Mouse (Mus musculus): ENCODE data around the gene Heg1.

Gene Heg1

DNA sequence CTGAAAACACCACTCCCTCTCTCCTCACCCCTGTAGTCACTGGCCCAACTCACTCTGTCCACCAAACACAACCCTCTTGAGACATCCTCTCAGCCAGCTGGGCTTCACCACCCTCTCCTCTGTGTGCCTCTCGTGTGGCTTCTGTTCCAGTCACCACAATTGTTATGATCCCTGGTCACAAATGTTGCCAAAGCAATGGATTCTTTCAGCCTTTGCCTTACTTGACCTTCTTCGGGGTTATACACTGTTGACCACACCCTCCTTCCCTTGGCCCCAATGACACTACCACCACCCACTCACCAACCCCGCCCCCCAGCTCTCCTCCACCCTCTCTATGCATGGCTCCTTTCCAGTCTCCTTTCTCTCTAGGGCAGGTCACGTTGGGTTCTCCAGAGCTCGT lies 6.3 kb upstream of the Heg1 start:
- DNase-seq: peak; percentile 37 to 56

DNA sequence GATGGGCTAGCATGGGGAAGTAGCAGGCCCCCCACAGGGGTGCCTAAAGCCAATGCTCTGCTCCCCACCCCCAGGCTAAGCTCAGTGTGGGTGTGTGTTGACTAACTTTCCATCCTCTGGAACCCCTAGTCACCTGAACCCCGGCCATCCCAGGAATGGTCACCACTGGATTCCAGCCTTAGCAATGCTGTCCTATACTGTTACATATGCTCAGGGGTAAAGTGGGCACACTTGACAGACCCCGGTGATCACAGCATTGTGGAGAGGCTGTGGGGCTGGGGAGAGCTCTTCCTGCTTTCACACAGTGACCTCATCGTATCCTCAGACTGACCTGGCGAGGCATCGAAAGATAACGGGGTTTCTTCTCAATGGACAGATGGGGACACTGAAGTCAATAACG lies 3.9 kb upstream of the Heg1 start:
- DNase-seq: peak in 1 of 2 experiments; percentile 9

DNA sequence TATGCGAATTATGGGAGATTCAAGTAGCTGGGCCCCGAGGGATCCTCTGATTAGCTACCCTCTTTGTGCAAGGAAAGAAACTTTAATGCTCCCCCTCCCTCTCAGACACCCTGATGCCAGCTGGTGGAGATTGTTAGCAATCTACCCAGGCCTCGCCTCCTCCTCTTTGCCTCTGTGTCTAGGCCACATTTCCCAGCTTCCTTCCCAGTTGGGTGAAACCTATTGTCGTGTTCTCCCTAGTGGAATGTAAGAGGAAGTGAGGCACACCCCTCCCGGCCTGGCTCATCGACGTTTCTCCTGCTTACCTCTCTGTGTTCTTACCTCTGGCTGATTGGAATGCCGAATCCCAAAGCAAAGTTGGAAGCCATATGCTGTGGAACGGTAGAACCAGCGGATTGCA lies 3.4 kb upstream of the Heg1 start:
- peak; percentile 65 to 72 for DNase-seq

DNA sequence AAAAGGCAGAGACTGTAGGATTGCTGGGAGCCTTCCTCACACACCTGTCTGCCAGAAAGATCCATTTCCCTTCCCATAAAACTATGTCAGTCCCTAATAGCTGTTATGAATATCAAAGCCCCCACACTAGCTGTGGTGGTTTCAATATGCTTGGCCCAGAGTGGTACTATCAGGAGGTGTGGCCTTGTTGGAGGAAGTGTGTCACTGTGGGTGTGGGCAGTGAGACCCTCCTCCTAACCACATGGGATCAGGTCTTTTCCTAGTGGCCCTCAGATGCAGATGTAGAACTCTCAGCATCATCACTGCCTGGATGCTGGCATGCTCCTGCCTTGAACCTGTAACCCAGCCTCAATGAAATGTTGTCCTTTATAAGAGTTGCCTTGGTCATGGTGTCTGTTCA lies 2.5 kb upstream of the Heg1 start:
- no peak for DNase-seq

DNA sequence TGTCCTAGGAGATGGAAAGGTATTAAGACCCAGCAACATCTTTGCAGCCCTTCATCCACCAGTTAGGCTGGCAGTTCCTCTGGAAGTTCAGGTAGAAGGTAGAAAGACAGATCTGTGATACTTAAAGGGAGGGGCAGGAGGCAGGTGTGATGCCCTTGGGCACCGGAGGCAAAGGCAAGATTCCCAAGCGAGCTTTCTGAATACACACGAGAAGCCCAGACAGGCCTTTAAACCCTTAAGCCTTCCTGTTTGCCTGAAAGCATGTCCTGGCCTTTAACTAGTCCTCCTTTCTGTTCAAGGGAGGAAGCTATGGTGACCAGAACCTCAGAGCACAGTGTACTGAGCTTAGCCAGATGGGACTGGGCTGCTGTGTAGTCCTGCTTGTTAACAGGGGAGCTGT lies 1.5 kb upstream of the Heg1 start:
- DNase-seq: no peak

DNA sequence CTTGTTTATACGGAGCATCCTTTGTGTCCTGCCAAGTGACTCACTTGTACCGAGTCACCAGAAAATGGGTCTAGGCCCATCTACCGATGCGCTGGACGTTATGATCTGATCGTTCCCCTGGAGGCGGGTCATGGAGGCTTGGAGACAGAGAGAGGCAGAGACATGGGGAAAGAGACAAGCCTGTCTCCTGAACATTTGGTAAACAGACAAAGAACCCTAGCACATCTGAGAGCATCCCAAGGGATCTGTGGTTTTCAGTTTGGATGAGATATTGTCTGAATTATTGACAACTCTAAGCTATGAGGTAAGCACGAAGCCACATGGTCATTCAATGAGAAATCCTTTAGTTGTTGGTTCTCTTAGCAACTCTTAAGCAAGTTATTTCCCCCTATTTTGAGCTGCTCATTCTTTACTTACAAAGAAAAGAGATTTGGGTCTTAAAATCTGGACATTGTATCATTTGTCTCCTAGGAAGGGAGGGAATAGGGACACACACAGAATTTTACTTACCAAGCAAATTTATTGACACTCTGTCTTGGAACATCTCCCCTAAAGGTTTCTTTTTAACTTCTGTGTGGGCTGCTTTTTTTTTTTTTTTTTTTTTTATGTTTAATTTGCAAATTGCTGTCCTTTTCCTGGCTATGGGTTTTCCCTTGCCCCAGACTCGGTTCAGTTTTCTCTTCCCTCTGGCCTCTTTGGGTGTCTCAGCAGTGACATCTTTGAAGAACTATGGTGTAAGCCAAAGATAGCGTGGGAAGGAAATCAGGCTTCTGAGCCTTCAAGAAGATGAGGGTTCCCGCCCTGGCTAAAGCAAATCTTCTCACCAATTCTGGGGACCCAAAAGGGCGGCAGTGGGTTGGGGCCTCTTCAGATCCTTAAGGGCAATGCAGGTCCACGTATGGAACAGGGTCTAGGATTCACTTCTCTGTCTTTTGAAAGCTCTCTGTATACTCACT lies 686 bp upstream of the Heg1 start:
- peak in 1 of 2 experiments; percentile 28 for DNase-seq

DNA sequence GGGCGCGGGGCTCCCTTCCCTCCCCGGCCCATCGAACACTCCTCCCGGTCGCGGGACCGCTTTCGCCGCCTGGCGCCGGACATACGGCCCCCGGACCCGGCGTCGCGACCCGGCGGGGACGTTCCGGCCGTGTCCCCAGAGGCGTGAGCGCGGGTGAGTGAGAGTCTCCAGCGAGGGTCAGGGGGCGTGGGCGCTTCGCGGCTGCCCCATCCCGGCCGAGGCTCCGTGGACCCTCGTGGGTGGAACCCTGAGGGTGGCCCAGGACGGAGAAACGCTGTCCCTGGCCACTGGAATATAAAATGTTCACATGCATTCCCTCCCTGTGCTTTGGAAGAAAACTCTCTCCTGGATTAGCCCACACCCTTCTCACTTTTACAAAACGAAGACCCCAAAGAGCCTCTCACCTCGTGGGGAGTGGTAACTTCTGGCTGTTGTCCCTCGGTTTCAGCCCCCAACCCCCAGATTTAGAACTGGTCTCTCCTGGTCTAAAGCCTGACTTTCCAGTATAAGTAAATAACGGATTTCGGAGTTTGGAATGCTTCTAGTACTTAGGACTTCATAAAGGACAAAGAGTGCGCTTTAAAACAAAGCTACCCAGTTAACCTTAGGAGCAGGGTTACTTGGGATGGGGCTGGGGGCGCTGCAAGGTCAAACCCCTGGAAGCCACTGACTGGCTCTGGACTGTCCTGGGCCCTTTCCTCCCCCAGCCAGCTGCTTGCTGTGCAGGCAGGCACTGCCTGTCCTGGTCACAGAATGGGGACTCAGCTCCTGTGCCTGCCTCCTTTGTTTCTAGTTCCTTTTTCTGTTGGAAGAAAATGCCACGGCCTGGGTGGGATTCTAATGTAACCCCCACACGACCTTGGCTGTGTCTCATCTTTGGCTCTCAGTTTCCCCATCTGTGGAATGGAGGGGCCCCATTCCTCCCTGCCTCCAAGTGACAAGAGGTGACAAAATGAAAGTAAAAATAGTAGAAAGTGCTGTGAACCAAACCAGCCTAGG lies 832 bp downstream of the Heg1 start:
- peak; percentile 43 to 49 for DNase-seq

DNA sequence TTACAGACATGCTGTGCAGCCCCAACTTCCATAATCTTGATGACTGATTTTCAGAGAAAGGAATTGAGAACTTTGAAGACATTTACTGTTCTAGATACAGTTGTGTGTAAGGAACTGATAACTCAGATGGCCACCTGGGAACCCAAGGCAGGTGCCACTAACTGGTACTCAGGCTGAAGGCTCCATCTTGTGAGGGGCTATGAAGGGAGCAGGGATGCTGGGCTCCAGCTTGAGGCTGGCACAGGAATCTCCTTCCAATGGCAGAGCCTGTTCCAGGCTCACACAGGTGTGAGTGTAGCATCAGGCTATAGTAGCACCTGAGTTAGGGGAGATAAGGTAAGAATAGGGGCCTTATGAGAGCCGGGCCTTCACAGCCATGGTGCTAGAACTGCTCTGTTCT lies 1.9 kb downstream of the Heg1 start:
- no peak for DNase-seq

DNA sequence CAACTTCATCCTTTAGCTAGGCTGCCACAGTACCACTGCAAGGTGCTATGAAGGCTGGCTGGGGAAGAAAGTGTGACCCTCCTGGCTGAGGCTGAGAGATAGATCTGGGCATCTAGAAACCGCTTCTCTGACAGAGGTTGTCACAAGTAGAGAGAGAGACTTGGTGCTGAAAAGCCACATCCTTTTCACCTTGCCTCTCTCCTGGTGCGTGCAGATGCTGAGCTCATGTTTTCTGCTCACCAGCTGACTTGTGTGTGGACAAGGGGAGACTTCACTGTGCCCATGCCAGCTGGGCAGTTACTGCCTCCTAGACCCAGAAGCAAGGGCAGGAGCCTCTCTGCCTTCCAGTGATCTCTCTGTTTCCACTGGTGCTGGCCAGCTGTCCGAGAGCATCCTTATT lies 3.6 kb downstream of the Heg1 start:
- no peak for DNase-seq

DNA sequence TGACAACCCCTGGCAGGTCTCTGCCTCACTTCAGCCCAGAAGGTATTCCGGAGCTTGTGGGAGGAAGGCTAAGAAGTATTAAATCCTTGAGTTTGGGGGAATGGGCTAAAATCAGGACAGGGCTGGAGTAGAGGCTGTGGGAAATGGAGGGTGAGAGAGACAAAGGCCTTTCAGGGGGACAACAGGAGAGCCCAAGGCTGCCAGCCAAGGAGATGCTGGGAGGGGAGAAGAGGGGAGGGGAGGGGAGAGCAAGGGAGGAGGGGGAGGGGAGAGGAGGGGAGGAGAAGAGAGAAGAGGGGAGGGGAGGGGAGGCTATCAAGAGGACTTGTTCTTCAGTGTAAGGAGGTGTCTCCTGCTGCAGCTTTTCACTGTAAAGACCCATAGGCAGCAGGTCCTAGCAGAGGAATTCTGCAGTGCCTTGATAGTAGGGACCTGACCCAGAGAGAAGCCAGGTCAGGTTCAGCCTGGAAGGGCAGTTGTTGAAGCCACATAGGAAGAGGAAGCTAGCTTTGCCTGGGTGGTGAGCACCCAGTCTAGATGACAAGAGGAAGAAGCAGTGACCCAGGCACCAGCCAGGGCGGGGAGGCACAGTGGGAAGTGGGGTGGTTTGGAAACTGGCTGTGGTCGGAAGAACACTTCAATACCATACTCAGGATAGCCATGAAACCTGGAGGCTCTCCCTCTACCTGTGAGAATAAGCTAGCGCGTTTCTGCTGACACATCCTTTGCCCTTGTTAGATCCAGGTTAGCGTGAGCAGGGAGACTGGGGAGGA lies 7.0 kb downstream of the Heg1 start:
- peak; percentile 50 to 52 for DNase-seq

DNA sequence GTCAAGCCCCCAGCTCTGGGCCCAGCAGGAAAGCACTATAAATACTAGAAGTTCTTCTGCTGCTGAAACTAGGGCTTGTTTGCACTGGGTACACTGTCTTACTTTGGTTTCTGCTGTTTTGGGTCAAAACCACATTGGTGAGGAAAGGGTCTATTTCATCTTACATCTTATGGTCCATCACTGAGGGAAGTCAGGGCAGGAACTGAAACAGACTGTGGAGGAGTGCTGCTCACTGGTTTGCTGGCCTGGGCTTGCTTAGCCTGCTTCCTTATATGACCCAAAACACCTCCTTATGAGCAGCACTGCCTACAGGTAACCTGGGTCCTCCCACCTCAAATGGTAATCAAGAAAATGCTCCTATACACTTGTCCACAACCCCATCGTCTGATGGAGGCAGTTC lies 9.4 kb downstream of the Heg1 start:
- no peak for DNase-seq

DNA sequence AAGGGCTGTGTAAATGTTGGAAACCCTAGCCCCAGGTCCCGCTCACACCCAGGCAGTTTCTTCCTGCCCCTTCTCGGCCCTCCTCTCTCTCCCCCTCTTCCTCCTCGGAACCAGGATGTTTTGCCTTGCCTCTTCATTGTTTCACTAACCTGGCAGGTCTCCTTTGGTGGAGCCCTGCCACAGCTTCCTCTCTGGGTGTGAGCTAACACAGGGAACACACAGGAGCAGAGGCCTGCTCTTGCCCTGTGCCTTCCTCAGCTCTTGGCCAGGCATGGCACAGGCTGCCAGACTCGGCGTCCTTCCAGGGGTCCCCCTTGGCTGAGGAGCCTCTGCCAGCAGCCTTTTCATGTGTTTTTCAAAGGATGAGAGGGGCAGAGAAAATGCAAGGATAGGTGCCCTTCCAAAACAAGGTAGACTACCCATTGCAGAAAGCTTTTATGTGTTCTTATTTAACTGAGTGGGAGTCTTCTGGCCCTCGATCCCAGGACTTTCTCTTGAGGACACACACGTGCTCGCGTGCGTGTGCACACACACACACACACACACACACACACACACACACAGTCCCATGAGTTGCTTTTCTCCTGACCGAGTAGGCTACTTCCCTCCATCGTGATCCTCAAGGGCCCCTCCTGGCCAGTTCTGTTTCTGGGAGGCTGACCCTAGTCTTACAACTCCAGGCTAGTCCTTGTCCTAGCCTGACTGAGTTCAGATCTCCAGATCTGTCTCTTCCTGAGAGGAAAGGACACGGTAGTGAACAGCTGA lies 12.8 kb downstream of the Heg1 start:
- DNase-seq: peak; percentile 51 to 77

DNA sequence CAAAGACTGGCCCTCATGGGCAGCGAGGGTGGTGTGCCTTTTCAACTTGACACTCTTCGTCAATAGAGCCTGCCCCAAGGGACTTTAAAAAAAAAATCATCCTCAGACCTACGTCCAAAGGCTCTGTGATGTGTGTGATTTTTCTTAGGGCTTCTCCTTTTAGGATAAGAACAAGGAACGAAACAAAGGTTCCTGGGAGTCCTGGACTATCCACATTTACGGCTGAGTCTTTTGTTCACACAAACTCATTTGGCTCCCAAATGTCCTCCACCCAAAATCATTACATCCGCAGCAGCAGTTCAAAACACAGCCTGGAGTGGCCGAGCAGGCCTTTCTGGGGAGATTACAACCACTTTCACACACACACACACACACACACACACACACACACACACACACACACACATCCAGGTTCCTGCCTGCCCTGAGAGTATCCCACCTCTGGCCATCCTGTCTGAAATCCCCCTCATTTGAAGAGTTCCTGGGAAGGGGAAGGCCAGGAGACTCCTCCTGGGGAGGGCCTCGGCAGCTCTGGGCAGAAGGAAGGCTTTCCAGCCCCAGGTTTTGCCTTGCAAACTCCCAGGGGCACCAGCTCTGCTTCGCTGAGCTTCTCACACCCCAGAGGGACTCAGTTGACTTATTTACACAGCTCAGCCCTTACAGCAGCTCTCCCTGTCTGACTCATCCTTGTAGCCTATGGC lies 13.6 kb downstream of the Heg1 start:
- DNase-seq: no peak

DNA sequence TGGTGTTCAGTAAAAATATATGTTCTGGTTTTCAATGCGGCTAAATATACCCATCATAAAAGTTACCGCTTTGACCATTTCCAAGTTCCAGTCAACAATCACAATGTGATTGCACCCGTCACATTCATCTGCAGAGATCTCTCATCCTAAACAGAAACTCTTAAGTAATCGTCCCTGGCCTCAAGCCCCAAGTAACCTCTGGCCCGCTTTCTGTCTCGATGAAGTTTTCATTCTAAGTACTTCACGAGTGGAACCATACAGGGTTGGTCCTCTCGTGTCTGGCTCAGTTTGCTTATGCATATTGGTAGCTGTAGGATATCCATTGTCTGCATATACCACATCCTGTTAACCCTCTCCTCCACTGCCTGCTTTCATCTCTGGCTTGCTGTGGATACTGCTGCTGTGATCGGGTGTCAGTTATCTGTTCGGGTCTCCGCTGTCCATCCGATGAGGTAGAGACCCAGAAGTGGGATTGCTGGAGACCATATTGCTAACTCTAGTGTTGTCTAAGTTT lies 14.2 kb downstream of the Heg1 start:
- peak in 1 of 2 experiments; percentile 24 for DNase-seq

DNA sequence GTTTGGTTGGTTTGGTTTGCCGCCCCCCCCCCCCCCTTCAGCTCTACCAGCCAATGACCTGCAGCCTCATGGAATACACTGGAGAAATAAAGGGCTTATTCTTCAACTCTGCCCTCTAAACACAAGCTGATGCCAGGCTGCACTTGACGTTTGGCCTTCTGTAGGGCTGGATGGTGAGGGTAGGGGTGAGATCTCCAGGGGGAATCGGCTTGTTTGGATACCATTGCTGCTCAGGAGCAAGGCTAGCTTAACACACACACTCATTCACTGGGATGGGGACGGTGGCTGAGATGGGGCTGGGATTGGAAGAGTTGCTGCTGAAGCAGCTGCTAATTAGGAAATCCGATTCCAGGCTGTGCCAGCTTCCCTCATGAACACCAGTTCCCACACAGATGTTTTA lies 16.4 kb downstream of the Heg1 start:
- DNase-seq: no peak

DNA sequence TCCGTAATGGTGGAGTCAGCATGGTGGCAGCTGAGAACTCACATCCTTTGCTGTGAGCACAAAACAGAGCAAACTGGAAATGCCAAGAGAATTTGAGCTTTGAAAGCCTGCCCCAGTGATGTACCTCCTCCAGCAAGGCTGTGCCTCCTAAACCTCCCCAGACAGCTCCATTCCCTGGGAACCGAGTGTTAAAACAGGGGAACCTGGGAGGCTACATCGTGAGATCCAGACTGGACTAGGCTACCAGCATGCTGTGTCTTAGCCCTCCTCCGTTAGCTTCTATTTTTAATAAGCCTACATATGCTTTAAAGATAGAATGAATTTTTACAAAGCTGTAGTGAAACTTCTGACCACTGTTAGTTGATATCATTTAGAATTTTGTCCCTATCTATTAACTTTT lies 17.7 kb downstream of the Heg1 start:
- no peak for DNase-seq

DNA sequence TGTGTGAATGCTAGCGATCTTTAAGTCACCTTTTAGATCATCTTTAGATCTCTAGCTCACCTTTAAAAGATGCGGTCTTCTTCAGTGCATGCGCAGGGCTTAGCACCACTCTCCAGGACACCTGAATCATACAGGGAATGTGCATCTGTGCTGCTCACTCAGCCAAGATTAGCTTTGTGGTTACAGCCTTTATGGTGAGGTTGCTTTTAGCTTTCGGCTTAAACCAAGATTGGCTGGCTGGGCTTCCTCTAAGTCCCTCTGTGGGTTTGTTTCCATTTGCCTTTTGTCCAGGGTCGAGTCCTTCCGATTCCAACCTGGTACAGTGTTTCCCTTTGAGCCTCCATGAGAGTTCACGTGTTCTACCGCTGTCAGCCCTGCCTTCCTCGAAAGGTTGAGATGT lies 20.1 kb downstream of the Heg1 start:
- no peak for DNase-seq

DNA sequence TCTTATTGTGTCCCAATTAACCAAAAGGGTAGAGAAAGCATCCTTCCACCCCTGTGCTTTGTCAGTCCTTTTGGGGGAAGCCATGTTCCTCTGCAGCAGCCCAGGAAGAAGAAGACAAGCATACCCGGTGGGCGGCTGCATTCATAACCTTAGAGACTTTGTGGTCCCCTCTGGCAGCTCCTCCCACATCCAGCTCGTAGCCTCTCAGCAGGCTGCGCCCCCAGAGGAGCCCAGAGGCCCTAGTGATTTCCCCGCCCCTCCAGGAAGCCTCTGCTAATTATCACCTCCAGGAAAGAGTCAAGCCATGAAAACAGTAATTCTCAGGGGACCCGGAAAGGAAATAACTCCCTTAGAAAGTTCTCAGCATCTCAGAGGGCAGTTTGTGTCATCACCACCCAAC lies 21.1 kb downstream of the Heg1 start:
- peak in 1 of 2 experiments; percentile 45 for DNase-seq

DNA sequence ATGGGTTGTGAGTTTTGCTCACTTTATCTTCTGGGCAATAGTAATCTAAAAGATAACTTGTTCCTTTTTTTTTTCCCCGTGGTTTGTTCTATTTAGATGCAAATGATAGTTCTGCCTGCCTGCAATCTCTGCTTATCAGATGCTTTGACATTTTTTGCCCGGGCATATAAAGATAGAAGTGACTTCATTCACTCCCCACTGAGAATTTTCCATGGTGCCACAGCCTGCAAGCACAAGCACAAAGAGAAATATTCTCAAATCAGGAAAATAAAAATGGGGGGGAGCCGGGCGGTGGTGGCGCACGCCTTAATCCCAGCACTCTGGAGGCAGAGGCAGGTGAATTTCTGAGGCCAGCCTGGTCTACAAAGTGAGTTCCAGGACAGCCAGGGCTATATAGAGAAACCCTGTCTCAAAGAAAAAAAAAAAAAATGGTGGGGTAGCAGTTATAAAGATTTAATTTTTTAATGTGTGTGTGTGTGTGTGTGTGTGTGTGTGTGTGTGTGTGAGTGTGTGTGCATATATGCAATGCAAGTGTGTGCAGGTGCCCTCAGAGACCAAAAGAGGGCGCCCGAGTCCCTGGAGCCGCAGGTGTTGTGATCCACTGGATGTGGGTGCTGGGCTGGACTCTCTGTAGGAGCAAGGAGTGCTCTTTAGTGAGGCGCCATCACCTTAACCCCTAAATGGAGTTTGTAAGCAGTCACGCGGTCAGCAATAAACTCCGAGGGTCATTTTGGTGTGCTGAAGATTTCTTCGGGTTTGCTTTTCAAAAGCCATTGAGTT lies 22.1 kb downstream of the Heg1 start:
- no peak for DNase-seq

DNA sequence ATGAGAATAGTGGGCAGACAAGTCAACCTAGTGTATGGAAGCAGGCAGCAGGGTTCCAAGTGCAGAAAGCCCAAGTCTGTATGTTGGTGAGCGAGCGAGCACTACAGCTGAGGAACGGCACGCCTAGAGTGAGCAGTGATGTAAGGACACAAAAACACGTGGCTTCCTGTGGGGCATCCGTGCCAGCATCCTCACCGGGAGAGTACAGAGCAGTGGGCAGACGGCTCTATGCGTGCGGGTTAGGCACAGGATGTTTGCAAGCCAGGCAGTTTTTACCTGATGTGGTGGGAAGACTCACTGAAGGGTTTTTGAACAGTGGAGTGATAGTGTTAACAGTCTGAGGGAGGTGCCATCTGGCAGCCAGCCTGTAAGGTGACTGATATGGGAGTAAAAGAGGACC lies 23.9 kb downstream of the Heg1 start:
- peak in 1 of 2 experiments; percentile 54 for DNase-seq

Measured in lung, postnatal 4 days (tissue).